20 mouse cellular contexts compared by ENCODE assay signal in genomic region chr6:128120806-128121205, GRCm38 (mm10). TPM values are rescaled to one million over a fixed set of nuclear protein-coding genes. Genes with fewer than 3 reads are reported as not detected.
DNase-seq lines count a peak whose midpoint lies in the region; ATAC-seq and TF ChIP-seq lines count a peak whose summit lies in the region.
"Had no signal": no experiment of that assay in that cellular context is flagged by ENCODE, and none has a peak within 500 bp of the region (broad histone marks: within the 10 kb centered on the region; RNA-seq: fewer than 3 reads in every experiment).

No protein-coding gene starts in this region.

- 32% methylated on average over 12 of the region's 12 CpGs for WGBS in heart, embryonic 14.5 days
- WGBS in lung, embryonic 14.5 days: 53% methylated on average over 12 of the region's 12 CpGs

- H3K9ac ChIP-seq in heart, embryonic 14.5 days (ENCODE audit: low read length): 0 out of 2 replicates have a peak overlapping the region, but pooled peaks have one; percentile 5
- H3K9ac ChIP-seq in lung, embryonic 14.5 days: no peak overlapping the region
- H3K9ac ChIP-seq: forebrain, embryonic 12.5 days; kidney, embryonic 15.5 days; limb, embryonic 13.5 days; liver, embryonic 13.5 days; midbrain, embryonic 12.5 days; neural tube, embryonic 13.5 days had no signal

- no peak for ATAC-seq in heart, embryonic 14.5 days (ENCODE audit: insufficient number of reproducible peaks, insufficient read depth, low FRiP score, low read depth)
- ATAC-seq in lung, embryonic 14.5 days (ENCODE audit: insufficient read depth): no peak
- no peak for ATAC-seq in inflammation-experienced regulatory T-cells, adult 6 months

- 0 out of 2 replicates have a peak overlapping the region, but pooled peaks have one; percentile 14 for H3K4me2 ChIP-seq in heart, embryonic 14.5 days (ENCODE audit: low read length)
- no peak overlapping the region for H3K4me2 ChIP-seq in lung, embryonic 14.5 days
- H3K4me2 ChIP-seq: forebrain, embryonic 12.5 days; kidney, embryonic 15.5 days; limb, embryonic 13.5 days; liver, embryonic 13.5 days; midbrain, embryonic 12.5 days; neural tube, embryonic 13.5 days had no signal

- no peak overlapping the region for H3K4me3 ChIP-seq in heart, embryonic 14.5 days (ENCODE audit: control insufficient read depth in 1 of 2, insufficient read depth in 1 of 2, low read depth in 1 of 2, low read length in 2 of 2)
- no peak overlapping the region for H3K4me3 ChIP-seq in lung, embryonic 14.5 days (ENCODE audit: low read depth, low read length)
- H3K4me3 ChIP-seq: forebrain, embryonic 12.5 days; kidney, embryonic 15.5 days; limb, embryonic 13.5 days; liver, embryonic 13.5 days; midbrain, embryonic 12.5 days; neural tube, embryonic 13.5 days had no signal

- peak; percentile 24 for DNase-seq in embryo, embryonic 9.5 days (ENCODE audit: extremely low spot score)
- DNase-seq in embryo, embryonic 10.5 days (ENCODE audit: low spot score): no peak
- no peak for DNase-seq in heart, postnatal 4 days
- DNase-seq in lung, embryonic 14.5 days: peak; percentile 34
- DNase-seq in lung, adult 18-20 months: no peak
- DNase-seq: adrenal gland, postnatal 14 days; cerebellum, postnatal 14 days; gastrocnemius, postnatal 10 days; kidney, postnatal 4 days; liver, embryonic 13.5 days; spleen, adult 18-20 months; thymus, postnatal 36 days had no signal

- TF ChIP-seq CTCF in lung, embryonic 14.5 days (IDR thresholded peaks at IDR 0.05; ENCODE audit: low read depth): no peak

- peaks cover 14% of the 10 kb centered on the region; the same call in 1 of the 2 replicates for H3K36me3 ChIP-seq in heart, embryonic 14.5 days (ENCODE audit: control insufficient read depth, insufficient read depth, low read length)
- H3K36me3 ChIP-seq in lung, embryonic 14.5 days (ENCODE audit: insufficient read depth): peaks cover 7% of the 10 kb centered on the region; the same call in 1 of the 2 replicates
- H3K36me3 ChIP-seq: forebrain, embryonic 12.5 days; liver, embryonic 13.5 days; midbrain, embryonic 12.5 days had no signal

- H3K27ac ChIP-seq in heart, embryonic 14.5 days (replicated peaks in 1 of 2; ENCODE audit: control insufficient read depth in 1 of 2, insufficient read depth in 1 of 2, low read depth in 2 of 2, low read length in 2 of 2): peak overlapping the region in 1 of 2 experiments; percentile 31; a peak in 2 of 4 replicates
- peak overlapping the region; percentile 30; the same call in 1 of the 2 replicates for H3K27ac ChIP-seq in lung, embryonic 14.5 days (ENCODE audit: low read depth)
- H3K27ac ChIP-seq: forebrain, embryonic 12.5 days; kidney, embryonic 15.5 days; limb, embryonic 13.5 days; liver, embryonic 13.5 days; macrophage; midbrain, embryonic 12.5 days; neural tube, embryonic 13.5 days had no signal

- H3K4me1 ChIP-seq in heart, embryonic 14.5 days (ENCODE audit: control insufficient read depth in 2 of 2, insufficient read depth in 2 of 2, low read length in 2 of 2): peaks cover 63 to 70% of the 10 kb centered on the region in 2 experiments
- H3K4me1 ChIP-seq in lung, embryonic 14.5 days (ENCODE audit: insufficient read depth): peaks cover 36% of the 10 kb centered on the region

- H3K27me3 ChIP-seq in heart, embryonic 14.5 days (ENCODE audit: control insufficient read depth, insufficient read depth, low read length): no peaks in the 10 kb centered on the region
- H3K27me3 ChIP-seq in lung, embryonic 14.5 days (ENCODE audit: insufficient read depth, low read length): no peaks in the 10 kb centered on the region
- H3K27me3 ChIP-seq: forebrain, embryonic 12.5 days; kidney, embryonic 15.5 days; limb, embryonic 13.5 days; liver, embryonic 13.5 days; midbrain, embryonic 12.5 days; neural tube, embryonic 13.5 days had no signal

- H3K9me3 ChIP-seq in heart, embryonic 14.5 days (ENCODE audit: control insufficient read depth, low read length): no peaks in the 10 kb centered on the region
- H3K9me3 ChIP-seq in lung, embryonic 14.5 days (ENCODE audit: low read depth, low read length): no peaks in the 10 kb centered on the region
- H3K9me3 ChIP-seq: forebrain, embryonic 12.5 days; kidney, embryonic 15.5 days; limb, embryonic 13.5 days; liver, embryonic 13.5 days; midbrain, embryonic 12.5 days; neural tube, embryonic 13.5 days had no signal

RNA-seq across cellular contexts. Expression of gene Tspan9, which starts 22.6 kb away (rescaled TPM):
- 142 and 143 TPM in 2 replicates for polyA plus RNA-seq in heart, embryonic 14.5 days (2014; fragmentation: Nextera tagmentation; extraction: Ambion mirVana)
- 100 to 1,000 TPM; 216 TPM for total RNA-seq in heart, postnatal 4 days (2021)
- 118 and 121 TPM in 2 replicates for polyA plus RNA-seq in lung, embryonic 14.5 days (2014; fragmentation: Nextera tagmentation; extraction: Ambion mirVana)
- 1 to 10 TPM in 1 of 3 experiments, under 1 TPM in 1, not detected in 1; 0.36 to 1.3 TPM for polyA plus RNA-seq in inflammation-experienced regulatory T-cells, adult 6 months (2017; shearing (Covaris generic))

Comparison
In these comparisons a context has a peak if more than half of its experiments do, and no peak if none do; other contexts are left out.
1. DNase-seq: peak in embryo, embryonic 9.5 days (single experiment) and lung, embryonic 14.5 days (single experiment); none in embryo, embryonic 10.5 days (single experiment), heart, postnatal 4 days (single experiment) and lung, adult 18-20 months (0 of 2).
2. RNA of gene Tspan9, which starts 22.6 kb away (polyA plus RNA-seq): 142 to 143 TPM in heart, embryonic 14.5 days and 118 to 121 TPM in lung, embryonic 14.5 days; 0.36 to 1.3 TPM in inflammation-experienced regulatory T-cells, adult 6 months; every median in the first group is over 10 times any median in the second.